In genomic region chr2:144588723-144589122, GRCm38 (mm10) we compare ENCODE assay signal across 12 mouse cellular contexts. TPM values are rescaled to one million over a fixed set of nuclear protein-coding genes. Genes with fewer than 3 reads are reported as not detected.
DNase-seq lines count a peak whose midpoint lies in the region; ATAC-seq and TF ChIP-seq lines count a peak whose summit lies in the region.
"Had no signal": no experiment of that assay in that cellular context is flagged by ENCODE, and none has a peak within 500 bp of the region (broad histone marks: within the 10 kb centered on the region; RNA-seq: fewer than 3 reads in every experiment).

No protein-coding gene starts in this region.

- ATAC-seq in CD4-positive, CD25-positive, alpha-beta regulatory T cell, adult 4 months = no peak
- ATAC-seq: intestine, embryonic 16.5 days had no signal

- TF ChIP-seq CTCF in layer of hippocampus, adult 2 months (conservative IDR thresholded peaks at IDR 0.05) = peak; percentile 66
- peak; percentile 23; the same call in 1 of the 2 replicates for TF ChIP-seq CTCF in bone marrow macrophage, adult 2 months (IDR thresholded peaks at IDR 0.05; ENCODE audit: low read depth, low read length)

- H3K27ac ChIP-seq in layer of hippocampus, adult 2 months = no peak overlapping the region
- H3K27ac ChIP-seq in bone marrow macrophage, adult 2 months (ENCODE audit: insufficient read depth, low read depth, low read length) = no peak overlapping the region
- no peak overlapping the region for H3K27ac ChIP-seq in hindbrain, embryonic 10.5 days
- H3K27ac ChIP-seq: limb, embryonic 13.5 days had no signal

- H3K9me3 ChIP-seq in hindbrain, embryonic 10.5 days = no peaks in the 10 kb centered on the region
- H3K9me3 ChIP-seq: limb, embryonic 13.5 days had no signal

- DNase-seq in CD4-positive, CD25-positive, alpha-beta regulatory T cell, adult 2 months (ENCODE audit: low read depth, low spot score) = peak; percentile 23
- DNase-seq in layer of hippocampus, adult 2 months (ENCODE audit: low spot score in 2 of 2) = no peak
- DNase-seq in layer of hippocampus, postnatal 14 days (ENCODE audit: low spot score in 2 of 2) = no peak
- peak; percentile 11 for DNase-seq in 3T3-L1 (ENCODE audit: low read depth, low spot score)
- no peak for DNase-seq in gastrocnemius, postnatal 10 days
- no peak for DNase-seq in hindbrain, embryonic 10.5 days (ENCODE audit: low spot score)
- DNase-seq: embryo, embryonic 11 days; layer of hippocampus, adult 9-11 months had no signal

- peaks cover 76% of the 10 kb centered on the region for H3K36me3 ChIP-seq in hindbrain, embryonic 10.5 days

- H3K4me3 ChIP-seq in layer of hippocampus, adult 2 months = no peak overlapping the region
- H3K4me3 ChIP-seq in bone marrow macrophage, adult 2 months (ENCODE audit: insufficient read depth, low read length) = no peak overlapping the region
- no peak overlapping the region for H3K4me3 ChIP-seq in hindbrain, embryonic 10.5 days
- H3K4me3 ChIP-seq: limb, embryonic 13.5 days had no signal

- 81% methylated on average over 4 of the region's 4 CpGs for WGBS in hindbrain, embryonic 10.5 days

- H3K4me1 ChIP-seq in bone marrow macrophage, adult 2 months (ENCODE audit: control insufficient read depth, insufficient read depth, low read length) = no peaks in the 10 kb centered on the region
- H3K4me1 ChIP-seq in hindbrain, embryonic 10.5 days (replicated peaks) = 0 out of 2 replicates have a peak, but pooled peaks cover 2% of the 10 kb centered on the region
- H3K4me1 ChIP-seq: limb, embryonic 13.5 days had no signal

- TF ChIP-seq POLR2A in bone marrow macrophage, adult 2 months (IDR thresholded peaks at IDR 0.05; ENCODE audit: borderline replicate concordance, low read depth, low read length) = no peak

- H3K27me3 ChIP-seq in hindbrain, embryonic 10.5 days (ENCODE audit: insufficient read depth, poor library complexity, severe bottlenecking) = no peaks in the 10 kb centered on the region
- H3K27me3 ChIP-seq: limb, embryonic 13.5 days had no signal

RNA-seq across cellular contexts. Expression of gene Smim26, which starts 5.1 kb away (rescaled TPM):
- 10 to 100 TPM; 18.1 to 28.9 TPM for polyA plus RNA-seq in CD4-positive, CD25-positive, alpha-beta regulatory T cell, adult 4 months (2017; shearing (Covaris generic))
- total RNA-seq in layer of hippocampus, adult 2 months (2021) = 10 to 100 TPM; 57.2 to 62.7 TPM
- 10 to 100 TPM; 50.5 to 58.7 TPM for total RNA-seq in layer of hippocampus, postnatal 14 days (2021)
- polyA plus RNA-seq in bone marrow macrophage, adult 2 months (2012; ENCODE audit: insufficient read depth, insufficient read length, missing spikeins) = 26.5 and 29.8 TPM in 2 replicates
- 10 to 100 TPM; 45.4 to 49.9 TPM for total RNA-seq in gastrocnemius, postnatal 10 days (2021)
- polyA plus RNA-seq in hindbrain, embryonic 10.5 days (2016; fragmentation: Nextera tagmentation; extraction: Ambion mirVana) = 26.0 and 40.1 TPM in 2 replicates

RNA-seq across cellular contexts. Expression of gene Dtd1, which starts 11.0 kb away (rescaled TPM):
- polyA plus RNA-seq in CD4-positive, CD25-positive, alpha-beta regulatory T cell, adult 4 months (2017; shearing (Covaris generic)) = 10 to 100 TPM; 77.6 to 83.2 TPM
- total RNA-seq in layer of hippocampus, adult 2 months (2021) = 10 to 100 TPM; 69.9 to 75.4 TPM
- total RNA-seq in layer of hippocampus, postnatal 14 days (2021) = 10 to 100 TPM; 54.8 to 55.5 TPM
- 9.0 and 10.8 TPM in 2 replicates for polyA plus RNA-seq in bone marrow macrophage, adult 2 months (2012; ENCODE audit: insufficient read depth, insufficient read length, missing spikeins)
- 10 to 100 TPM; 14.2 to 15.8 TPM for total RNA-seq in gastrocnemius, postnatal 10 days (2021)
- 27.1 and 31.5 TPM in 2 replicates for polyA plus RNA-seq in hindbrain, embryonic 10.5 days (2016; fragmentation: Nextera tagmentation; extraction: Ambion mirVana)

RNA-seq across cellular contexts. Expression of gene Sec23b, which starts 32.7 kb away (rescaled TPM):
- 100 to 1,000 TPM in 1 of 2 experiments, 10 to 100 TPM in 1; 74.5 to 101 TPM for polyA plus RNA-seq in CD4-positive, CD25-positive, alpha-beta regulatory T cell, adult 4 months (2017; shearing (Covaris generic))
- total RNA-seq in layer of hippocampus, adult 2 months (2021) = 10 to 100 TPM; 46.1 to 46.6 TPM
- total RNA-seq in layer of hippocampus, postnatal 14 days (2021) = 10 to 100 TPM; 49.5 to 51.0 TPM
- polyA plus RNA-seq in bone marrow macrophage, adult 2 months (2012; ENCODE audit: insufficient read depth, insufficient read length, missing spikeins) = 36.5 and 39.7 TPM in 2 replicates
- total RNA-seq in gastrocnemius, postnatal 10 days (2021) = 10 to 100 TPM; 15.1 to 21.3 TPM
- 120 and 127 TPM in 2 replicates for polyA plus RNA-seq in hindbrain, embryonic 10.5 days (2016; fragmentation: Nextera tagmentation; extraction: Ambion mirVana)

RNA-seq across cellular contexts. Expression of gene Rbbp9, which starts 38.1 kb away (rescaled TPM):
- 1 to 10 TPM; 8.5 to 9.6 TPM for polyA plus RNA-seq in CD4-positive, CD25-positive, alpha-beta regulatory T cell, adult 4 months (2017; shearing (Covaris generic))
- 10 to 100 TPM; 28.1 to 30.2 TPM for total RNA-seq in layer of hippocampus, adult 2 months (2021)
- total RNA-seq in layer of hippocampus, postnatal 14 days (2021) = 10 to 100 TPM; 24.1 to 27.8 TPM
- 21.9 and 24.9 TPM in 2 replicates for polyA plus RNA-seq in bone marrow macrophage, adult 2 months (2012; ENCODE audit: insufficient read depth, insufficient read length, missing spikeins)
- 1 to 10 TPM; 9.0 to 9.9 TPM for total RNA-seq in gastrocnemius, postnatal 10 days (2021)
- 56.7 and 57.1 TPM in 2 replicates for polyA plus RNA-seq in hindbrain, embryonic 10.5 days (2016; fragmentation: Nextera tagmentation; extraction: Ambion mirVana)

Comparison
In these comparisons a context has a peak if more than half of its experiments do, and no peak if none do; other contexts are left out.
1. DNase-seq: peak in CD4-positive, CD25-positive, alpha-beta regulatory T cell, adult 2 months (single experiment) and 3T3-L1 (single experiment); none in layer of hippocampus, adult 2 months (0 of 2), layer of hippocampus, postnatal 14 days (0 of 2), gastrocnemius, postnatal 10 days (single experiment) and hindbrain, embryonic 10.5 days (single experiment).